9 mouse cellular contexts compared by ENCODE assay signal in genomic region chr2:180215011-180215461, GRCm38 (mm10). TPM values are rescaled to one million over a fixed set of nuclear protein-coding genes. Genes with fewer than 3 reads are reported as not detected.
DNase-seq lines count a peak whose midpoint lies in the region; ATAC-seq and TF ChIP-seq lines count a peak whose summit lies in the region.
"Had no signal": no experiment of that assay in that cellular context is flagged by ENCODE, and none has a peak within 500 bp of the region (broad histone marks: within the 10 kb centered on the region; RNA-seq: fewer than 3 reads in every experiment).

No protein-coding gene starts in this region.

- H3K36me3 ChIP-seq in midbrain, embryonic 16.5 days (ENCODE audit: control insufficient read depth, insufficient read depth, low read length): no peaks in the 10 kb centered on the region
- H3K36me3 ChIP-seq in midbrain, embryonic 13.5 days: no peaks in the 10 kb centered on the region
- no peaks in the 10 kb centered on the region for H3K36me3 ChIP-seq in kidney, adult 2 months (ENCODE audit: control insufficient read depth, insufficient read depth, low read length)
- H3K36me3 ChIP-seq in stomach, embryonic 15.5 days: no peaks in the 10 kb centered on the region

- 75% methylated on average over 8 of the region's 8 CpGs for WGBS in midbrain, embryonic 16.5 days
- 80% methylated on average over 8 of the region's 8 CpGs for WGBS in midbrain, embryonic 13.5 days
- 12% methylated on average over 8 of the region's 8 CpGs for WGBS in kidney, adult 2 months
- 30% methylated on average over 8 of the region's 8 CpGs for WGBS in stomach, embryonic 15.5 days

- TF ChIP-seq CTCF in kidney, adult 2 months (conservative IDR thresholded peaks at IDR 0.05; ENCODE audit: insufficient read depth, insufficient read length, low read depth, low read length): no peak

- TF ChIP-seq POLR2A in kidney, adult 2 months (IDR thresholded peaks at IDR 0.05; ENCODE audit: low read depth, low read length): no peak

- peaks cover 3% of the 10 kb centered on the region; the same call in 1 of the 2 replicates for H3K4me1 ChIP-seq in midbrain, embryonic 16.5 days (ENCODE audit: control insufficient read depth, insufficient read depth, low read length)
- H3K4me1 ChIP-seq in midbrain, embryonic 13.5 days (replicated peaks): peaks cover 15% of the 10 kb centered on the region; the same call in 1 of the 2 replicates
- peaks cover 63% of the 10 kb centered on the region for H3K4me1 ChIP-seq in kidney, adult 2 months (ENCODE audit: control insufficient read depth, insufficient read depth, low read length)
- peaks cover 49% of the 10 kb centered on the region for H3K4me1 ChIP-seq in stomach, embryonic 15.5 days

- no peak overlapping the region for H3K4me3 ChIP-seq in midbrain, embryonic 16.5 days (ENCODE audit: low read depth, low read length)
- H3K4me3 ChIP-seq in midbrain, embryonic 13.5 days (replicated peaks): no peak overlapping the region
- no peak overlapping the region for H3K4me3 ChIP-seq in kidney, adult 2 months (ENCODE audit: insufficient read depth, low read depth, low read length)
- H3K4me3 ChIP-seq in stomach, embryonic 15.5 days (replicated peaks): no peak overlapping the region

- peak overlapping the region; percentile 7; the same call in 1 of the 2 replicates for H3K9ac ChIP-seq in midbrain, embryonic 16.5 days (ENCODE audit: low read depth, low read length)
- no peak overlapping the region for H3K9ac ChIP-seq in midbrain, embryonic 13.5 days (replicated peaks)
- no peak overlapping the region for H3K9ac ChIP-seq in stomach, embryonic 15.5 days

- no peak overlapping the region for H3K27ac ChIP-seq in midbrain, embryonic 16.5 days (ENCODE audit: low read length)
- H3K27ac ChIP-seq in midbrain, embryonic 13.5 days: no peak overlapping the region
- peak overlapping the region; percentile 90 for H3K27ac ChIP-seq in kidney, adult 2 months (ENCODE audit: insufficient read depth, low read depth, low read length)
- peak overlapping the region; percentile 49 for H3K27ac ChIP-seq in stomach, embryonic 15.5 days

- H3K4me2 ChIP-seq in midbrain, embryonic 16.5 days (ENCODE audit: low read length): no peak overlapping the region
- no peak overlapping the region for H3K4me2 ChIP-seq in midbrain, embryonic 13.5 days (replicated peaks)
- peak overlapping the region; percentile 16; the same call in 1 of the 2 replicates for H3K4me2 ChIP-seq in stomach, embryonic 15.5 days
- H3K4me2 ChIP-seq: midbrain, embryonic 11.5 days had no signal

- H3K9me3 ChIP-seq in midbrain, embryonic 16.5 days (replicated peaks; ENCODE audit: control insufficient read depth, low read length, poor library complexity, severe bottlenecking): no peaks in the 10 kb centered on the region
- H3K9me3 ChIP-seq in midbrain, embryonic 13.5 days: no peaks in the 10 kb centered on the region
- no peaks in the 10 kb centered on the region for H3K9me3 ChIP-seq in stomach, embryonic 15.5 days

- no peaks in the 10 kb centered on the region for H3K27me3 ChIP-seq in midbrain, embryonic 16.5 days (ENCODE audit: control insufficient read depth, insufficient read depth, low read depth, low read length)
- H3K27me3 ChIP-seq in midbrain, embryonic 13.5 days: no peaks in the 10 kb centered on the region
- no peaks in the 10 kb centered on the region for H3K27me3 ChIP-seq in kidney, adult 2 months (replicated peaks; ENCODE audit: control insufficient read depth, insufficient read depth, low read length)
- no peaks in the 10 kb centered on the region for H3K27me3 ChIP-seq in stomach, embryonic 15.5 days (replicated peaks)

- ATAC-seq in midbrain, embryonic 16.5 days: no peak
- no peak for ATAC-seq in midbrain, embryonic 13.5 days
- ATAC-seq in stomach, embryonic 15.5 days (ENCODE audit: insufficient read depth, low FRiP score, low read depth): no peak

- peak; percentile 48 to 55 for DNase-seq in adrenal gland, adult 18-20 months (ENCODE audit: low spot score in 2 of 2)
- no peak for DNase-seq in adrenal gland, adult 8-10 months
- peak; percentile 80 for DNase-seq in kidney, adult 2 months
- no peak for DNase-seq in liver
- no peak for DNase-seq in right cerebral cortex, postnatal 10 days (ENCODE audit: low spot score in 2 of 2)

RNA-seq across cellular contexts. Expression of gene Lama5, which starts 10.6 kb away (rescaled TPM):
- 10 to 100 TPM; 31.5 to 61.3 TPM for total RNA-seq in adrenal gland, adult 18-20 months (2021)
- 10 to 100 TPM; 27.7 to 97.1 (median 46.8) TPM for total RNA-seq in adrenal gland, adult 8-10 months (2022)
- polyA plus RNA-seq in midbrain, embryonic 16.5 days (2015; fragmentation: Nextera tagmentation; extraction: Ambion mirVana): 1.6 and 2.6 TPM in 2 replicates
- polyA plus RNA-seq in midbrain, embryonic 13.5 days (2015; fragmentation: Nextera tagmentation; extraction: Ambion mirVana): 1.4 and 1.7 TPM in 2 replicates
- 83.3 and 97.8 TPM in 2 replicates for polyA plus RNA-seq in kidney, adult 2 months (2012; rRNA removed)
- 45.6 and 47.5 TPM in 2 replicates for polyA plus RNA-seq in stomach, embryonic 15.5 days (2015; fragmentation: Nextera tagmentation; extraction: Ambion mirVana)

RNA-seq across cellular contexts. Expression of gene Rps21, which starts 42.1 kb away (rescaled TPM):
- total RNA-seq in adrenal gland, adult 18-20 months (2021): 100 to 1,000 TPM; 777 to 810 TPM
- 1,000 to 10,000 TPM in 1 of 4 experiments, 100 to 1,000 TPM in 3; 772 to 1,010 (median 917) TPM for total RNA-seq in adrenal gland, adult 8-10 months (2022)
- polyA plus RNA-seq in midbrain, embryonic 16.5 days (2015; fragmentation: Nextera tagmentation; extraction: Ambion mirVana): 295 and 298 TPM in 2 replicates
- polyA plus RNA-seq in midbrain, embryonic 13.5 days (2015; fragmentation: Nextera tagmentation; extraction: Ambion mirVana): 418 and 448 TPM in 2 replicates
- polyA plus RNA-seq in kidney, adult 2 months (2012; rRNA removed): 2,294 and 2,331 TPM in 2 replicates
- 516 and 531 TPM in 2 replicates for polyA plus RNA-seq in stomach, embryonic 15.5 days (2015; fragmentation: Nextera tagmentation; extraction: Ambion mirVana)

RNA-seq across cellular contexts. Expression of gene Adrm1, which starts 43.8 kb away (rescaled TPM):
- total RNA-seq in adrenal gland, adult 18-20 months (2021): 100 to 1,000 TPM; 179 to 198 TPM
- 100 to 1,000 TPM; 158 to 178 (median 163) TPM for total RNA-seq in adrenal gland, adult 8-10 months (2022)
- 201 and 206 TPM in 2 replicates for polyA plus RNA-seq in midbrain, embryonic 16.5 days (2015; fragmentation: Nextera tagmentation; extraction: Ambion mirVana)
- polyA plus RNA-seq in midbrain, embryonic 13.5 days (2015; fragmentation: Nextera tagmentation; extraction: Ambion mirVana): 213 TPM in 2 replicates
- 80.0 and 95.3 TPM in 2 replicates for polyA plus RNA-seq in kidney, adult 2 months (2012; rRNA removed)
- polyA plus RNA-seq in stomach, embryonic 15.5 days (2015; fragmentation: Nextera tagmentation; extraction: Ambion mirVana): 141 and 172 TPM in 2 replicates

RNA-seq across cellular contexts. Expression of gene Cables2, which starts 58.3 kb away (rescaled TPM):
- 10 to 100 TPM; 12.1 to 15.6 TPM for total RNA-seq in adrenal gland, adult 18-20 months (2021)
- total RNA-seq in adrenal gland, adult 8-10 months (2022): 10 to 100 TPM; 13.6 to 17.0 (median 15.1) TPM
- 24.2 and 25.6 TPM in 2 replicates for polyA plus RNA-seq in midbrain, embryonic 16.5 days (2015; fragmentation: Nextera tagmentation; extraction: Ambion mirVana)
- polyA plus RNA-seq in midbrain, embryonic 13.5 days (2015; fragmentation: Nextera tagmentation; extraction: Ambion mirVana): 18.2 and 21.6 TPM in 2 replicates
- polyA plus RNA-seq in kidney, adult 2 months (2012; rRNA removed): 18.2 TPM in 2 replicates
- 14.5 and 15.2 TPM in 2 replicates for polyA plus RNA-seq in stomach, embryonic 15.5 days (2015; fragmentation: Nextera tagmentation; extraction: Ambion mirVana)

Comparison
In these comparisons a context has a peak if more than half of its experiments do, and no peak if none do; other contexts are left out.
1. DNase-seq: peak in adrenal gland, adult 18-20 months (2 of 2) and kidney, adult 2 months (single experiment); none in adrenal gland, adult 8-10 months (single experiment), liver (single experiment) and right cerebral cortex, postnatal 10 days (0 of 2).
2. H3K27ac ChIP-seq: peak in kidney, adult 2 months (single experiment) and stomach, embryonic 15.5 days (single experiment); none in midbrain, embryonic 16.5 days (single experiment) and midbrain, embryonic 13.5 days (single experiment).
3. RNA of gene Lama5, which starts 10.6 kb away (polyA plus RNA-seq): 83.3 to 97.8 TPM in kidney, adult 2 months and 45.6 to 47.5 TPM in stomach, embryonic 15.5 days; 1.6 to 2.6 TPM in midbrain, embryonic 16.5 days and 1.4 to 1.7 TPM in midbrain, embryonic 13.5 days; every median in the first group is over 10 times any median in the second.